ENCODE assay signal across 9 mouse cellular contexts in the genomic region with DNA sequence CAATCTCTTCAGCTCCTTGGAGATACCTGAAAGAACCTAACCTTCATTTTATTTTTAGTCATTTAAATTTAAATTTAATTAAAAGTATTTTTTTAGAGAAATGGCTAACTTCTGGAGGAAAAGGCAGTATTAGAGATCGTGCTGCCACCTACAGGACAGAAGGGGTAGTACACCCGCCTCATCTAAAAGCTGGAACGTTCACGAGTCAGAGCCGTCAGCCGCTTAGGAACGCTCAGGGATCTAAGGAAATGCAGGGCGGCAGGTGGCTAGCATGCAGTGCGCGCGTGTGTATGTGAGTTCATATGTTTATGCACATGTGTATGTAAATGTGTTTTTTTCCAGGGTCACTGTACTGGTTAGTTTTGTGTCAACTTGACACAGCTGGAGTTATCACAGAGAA. TPM values are rescaled to one million over a fixed set of nuclear protein-coding genes. Genes with fewer than 3 reads are reported as not detected.
A peak's percentile ranks its signal among the peaks of the same experiment; 100 is the strongest.
DNase-seq lines count a peak whose midpoint lies in the region; ATAC-seq and TF ChIP-seq lines count a peak whose summit lies in the region.
"Had no signal": no experiment of that assay in that cellular context is flagged by ENCODE, and none has a peak within 500 bp of the region (broad histone marks: within the 10 kb centered on the region; RNA-seq: fewer than 3 reads in every experiment).

No protein-coding gene starts in this region.

- H3K9ac ChIP-seq in kidney, embryonic 16.5 days (replicated peaks; ENCODE audit: low read length): no peak overlapping the region
- no peak overlapping the region for H3K9ac ChIP-seq in forebrain, embryonic 13.5 days
- H3K9ac ChIP-seq in hindbrain, embryonic 14.5 days: no peak overlapping the region
- H3K9ac ChIP-seq in midbrain, postnatal 0 days (replicated peaks; ENCODE audit: low read length, poor library complexity, severe bottlenecking): no peak overlapping the region

- no peak overlapping the region for H3K4me3 ChIP-seq in kidney, embryonic 16.5 days (ENCODE audit: low read length)
- no peak overlapping the region for H3K4me3 ChIP-seq in forebrain, embryonic 13.5 days
- H3K4me3 ChIP-seq in hindbrain, embryonic 14.5 days (replicated peaks; ENCODE audit: low read length): no peak overlapping the region
- H3K4me3 ChIP-seq in left cerebral cortex, adult 2 months: no peak overlapping the region
- H3K4me3 ChIP-seq in midbrain, postnatal 0 days (ENCODE audit: low read depth, low read length): no peak overlapping the region
- H3K4me3 ChIP-seq: myocyte had no signal

- intact Hi-C loops in left cerebral cortex, adult 2 months (cut with DNase I): loop anchor here (5.0 kb wide), 2 partner anchors 80 to 735 kb away; no protein-coding TSS in a partner anchor

- TF ChIP-seq CTCF in left cerebral cortex, adult 2 months (IDR thresholded peaks at IDR 0.05): peak; percentile 99
- TF ChIP-seq CTCF in midbrain, postnatal 0 days (IDR thresholded peaks at IDR 0.05): peak; percentile 92

- H3K4me1 ChIP-seq in kidney, embryonic 16.5 days (ENCODE audit: insufficient read depth, low read length): peaks cover 11% of the 10 kb centered on the region
- no peaks in the 10 kb centered on the region for H3K4me1 ChIP-seq in forebrain, embryonic 13.5 days
- H3K4me1 ChIP-seq in hindbrain, embryonic 14.5 days (replicated peaks; ENCODE audit: control insufficient read depth, insufficient read depth, low read length): no peaks in the 10 kb centered on the region
- no peaks in the 10 kb centered on the region for H3K4me1 ChIP-seq in midbrain, postnatal 0 days (ENCODE audit: insufficient read depth, low read length)

- no peaks in the 10 kb centered on the region for H3K9me3 ChIP-seq in kidney, embryonic 16.5 days (ENCODE audit: low read length)
- no peaks in the 10 kb centered on the region for H3K9me3 ChIP-seq in forebrain, embryonic 13.5 days (replicated peaks)
- H3K9me3 ChIP-seq in hindbrain, embryonic 14.5 days (ENCODE audit: control insufficient read depth, low read length): no peaks in the 10 kb centered on the region
- no peaks in the 10 kb centered on the region for H3K9me3 ChIP-seq in midbrain, postnatal 0 days (ENCODE audit: low read length)

- H3K27ac ChIP-seq in kidney, embryonic 16.5 days (ENCODE audit: low read length): no peak overlapping the region
- H3K27ac ChIP-seq in forebrain, embryonic 13.5 days: no peak overlapping the region
- no peak overlapping the region for H3K27ac ChIP-seq in hindbrain, embryonic 14.5 days
- no peak overlapping the region for H3K27ac ChIP-seq in left cerebral cortex, adult 2 months
- H3K27ac ChIP-seq in midbrain, postnatal 0 days (ENCODE audit: low read depth, low read length): no peak overlapping the region

- peak; percentile 73 for DNase-seq in kidney, adult 18-20 months
- peak; percentile 11 for DNase-seq in c-Kit-negative CD71-positive TER-119-positive erythroid progenitor cells, embryonic 14.5 days (ENCODE audit: low read depth, low spot score)
- DNase-seq in hindbrain, embryonic 14.5 days (ENCODE audit: low spot score): peak; percentile 87
- DNase-seq in left cerebral cortex, adult 2 months (ENCODE audit: extremely low spot score in 1 of 2, low spot score in 2 of 2): peak; percentile 62 to 74
- DNase-seq in midbrain, postnatal 0 days (ENCODE audit: low spot score): peak; percentile 81
- DNase-seq in splenic B cell, adult 2 months (ENCODE audit: low read depth, low spot score): peak; percentile 57

- 5% methylated on average over 11 of the region's 11 CpGs for WGBS in kidney, embryonic 16.5 days
- 4% methylated on average over 11 of the region's 11 CpGs for WGBS in forebrain, embryonic 13.5 days
- WGBS in hindbrain, embryonic 14.5 days: 3% methylated on average over 11 of the region's 11 CpGs
- WGBS in midbrain, postnatal 0 days: 3% methylated on average over 11 of the region's 11 CpGs

- no peak overlapping the region for H3K4me2 ChIP-seq in kidney, embryonic 16.5 days (replicated peaks; ENCODE audit: low read depth, low read length)
- H3K4me2 ChIP-seq in forebrain, embryonic 13.5 days: no peak overlapping the region
- no peak overlapping the region for H3K4me2 ChIP-seq in hindbrain, embryonic 14.5 days (replicated peaks)
- H3K4me2 ChIP-seq in midbrain, postnatal 0 days (ENCODE audit: low read depth, low read length, poor library complexity, severe bottlenecking): 0 out of 2 replicates have a peak overlapping the region, but pooled peaks have one; percentile 7

- no peak for ATAC-seq in kidney, embryonic 16.5 days (ENCODE audit: low FRiP score, low TSS enrichment)
- ATAC-seq in forebrain, embryonic 13.5 days: peak; percentile 68; the same call in 1 of the 2 replicates
- ATAC-seq in hindbrain, embryonic 14.5 days (ENCODE audit: low FRiP score): no peak
- ATAC-seq in midbrain, postnatal 0 days (ENCODE audit: low FRiP score): peak; percentile 32; the same call in 1 of the 2 replicates

- no peaks in the 10 kb centered on the region for H3K36me3 ChIP-seq in kidney, embryonic 16.5 days (ENCODE audit: insufficient read depth, low read length)
- no peaks in the 10 kb centered on the region for H3K36me3 ChIP-seq in forebrain, embryonic 13.5 days (ENCODE audit: poor library complexity, severe bottlenecking)
- H3K36me3 ChIP-seq in hindbrain, embryonic 14.5 days (replicated peaks; ENCODE audit: control insufficient read depth, insufficient read depth): no peaks in the 10 kb centered on the region
- no peaks in the 10 kb centered on the region for H3K36me3 ChIP-seq in midbrain, postnatal 0 days (ENCODE audit: insufficient read depth, low read length)
- no peaks in the 10 kb centered on the region for H3K36me3 ChIP-seq in splenic B cell, adult 2 months (ENCODE audit: control insufficient read depth, insufficient read depth, low read length, poor library complexity, severe bottlenecking)

- no peaks in the 10 kb centered on the region; the same call in 1 of the 2 replicates for H3K27me3 ChIP-seq in kidney, embryonic 16.5 days (ENCODE audit: insufficient read depth, low read length)
- 0 out of 2 replicates have a peak, but pooled peaks cover 3% of the 10 kb centered on the region for H3K27me3 ChIP-seq in forebrain, embryonic 13.5 days
- H3K27me3 ChIP-seq in hindbrain, embryonic 14.5 days (ENCODE audit: control insufficient read depth, insufficient read depth, low read length): no peaks in the 10 kb centered on the region
- H3K27me3 ChIP-seq in midbrain, postnatal 0 days (ENCODE audit: insufficient read depth, low read length): no peaks in the 10 kb centered on the region
- no peaks in the 10 kb centered on the region; the same call in 1 of the 2 replicates for H3K27me3 ChIP-seq in splenic B cell, adult 2 months (ENCODE audit: control insufficient read depth, insufficient read depth, low read length, poor library complexity, severe bottlenecking)

RNA-seq across cellular contexts. Expression of a gene that starts 16.3 kb away (rescaled TPM):
- polyA plus RNA-seq in kidney, embryonic 16.5 days (2015; fragmentation: Nextera tagmentation; extraction: Ambion mirVana): not detected in 2 replicates
- polyA plus RNA-seq in forebrain, embryonic 13.5 days (2015; fragmentation: Nextera tagmentation; extraction: Ambion mirVana): not detected in 2 replicates
- polyA plus RNA-seq in hindbrain, embryonic 14.5 days (2014; fragmentation: Nextera tagmentation; extraction: Ambion mirVana): not detected in 2 replicates
- total RNA-seq in left cerebral cortex, adult 2 months (2021): not detected
- not detected in 2 replicates for total RNA-seq in midbrain, postnatal 0 days (2014; rRNA removed)
- not detected in 2 replicates for polyA plus RNA-seq in midbrain, postnatal 0 days (2015; fragmentation: Nextera tagmentation; extraction: Ambion mirVana)
- polyA plus RNA-seq: myocyte had no signal

Comparison
In these comparisons a context has a peak if more than half of its experiments do, and no peak if none do; other contexts are left out.
1. DNase-seq: peak in every context shown above with its lines; median percentile 87 in hindbrain, embryonic 14.5 days; 81 in midbrain, postnatal 0 days; 73 in kidney, adult 18-20 months; 68 in left cerebral cortex, adult 2 months; 57 in splenic B cell, adult 2 months; 11 in c-Kit-negative CD71-positive TER-119-positive erythroid progenitor cells, embryonic 14.5 days.
2. ATAC-seq: peak in forebrain, embryonic 13.5 days (single experiment) and midbrain, postnatal 0 days (single experiment); none in kidney, embryonic 16.5 days (single experiment) and hindbrain, embryonic 14.5 days (single experiment).